Mouse (Mus musculus) limb, embryonic 12.5 days (tissue): ENCODE data around the gene Akap14. TPM values are rescaled to one million over a fixed set of nuclear protein-coding genes. Genes with fewer than 3 reads are reported as not detected.

ENCODE experiments used
- ATAC-seq: fragments of 200-750 bp; cut with Nextera tagmentation; 2 replicates; pipeline ENCODE4 v1.8.0; 2017; ENCODE audit warnings: low read depth, moderate TSS enrichment; ENCODE audit not compliant: insufficient number of reproducible peaks, insufficient read depth, low FRiP score, low TSS enrichment
- H3K27ac ChIP-seq: fragments of 300-500 bp; sonication (generic); 2 replicates; pipeline ENCODE4 v1.5.1; 2016; ENCODE audit warnings: mild to moderate bottlenecking, moderate library complexity
- H3K27me3 ChIP-seq: fragments of 300-500 bp; sonication (generic); 2 replicates; pipeline ENCODE4 v1.6.1; 2016; ENCODE audit warnings: mild to moderate bottlenecking, moderate library complexity
- H3K36me3 ChIP-seq: fragments of 300-500 bp; sonication (generic); 2 replicates; pipeline ENCODE4 v1.6.1; 2016; ENCODE audit warnings: mild to moderate bottlenecking, moderate library complexity
- H3K4me1 ChIP-seq: fragments of 300-500 bp; sonication (generic); replicated peaks from 2 replicates; pipeline ENCODE4 v1.6.1; 2016
- H3K4me2 ChIP-seq: fragments of 300-500 bp; sonication (generic); 2 replicates; pipeline ENCODE4 v1.6.1; 2016; ENCODE audit warnings: mild to moderate bottlenecking, moderate library complexity
- H3K4me3 ChIP-seq: fragments of 300-500 bp; sonication (generic); replicated peaks from 2 replicates; pipeline ENCODE4 v1.5.1; 2016; ENCODE audit warnings: mild to moderate bottlenecking
- H3K9ac ChIP-seq: fragments of 300-500 bp; sonication (generic); replicated peaks from 2 replicates; pipeline ENCODE4 v1.6.1; 2016; ENCODE audit warnings: mild to moderate bottlenecking, moderate library complexity
- H3K9me3 ChIP-seq: fragments of 300-500 bp; sonication (generic); 2 replicates; pipeline ENCODE4 v1.6.1; 2016; ENCODE audit warnings: mild to moderate bottlenecking, moderate library complexity
- WGBS: fragments of 180-500 bp; shearing (Covaris S2); methylation state at CpG from one replicate; pipeline ENCODE4 v1.1.7; 2016; 5-methylcytosine and 5-hydroxymethylcytosine counted together
- polyA plus RNA-seq: library from polyadenylated mRNA; unstranded; fragments of >200 nt; fragmentation: Nextera tagmentation; extraction: Ambion mirVana; gene quantifications from 2 replicates; pipeline ENCODE4 v1.2.1, GENCODE M21; 2016

The Akap14 gene
- polyA plus RNA-seq, 1 experiment from 2014 or later = not detected

- no peaks in the 10 kb centered on the region for H3K4me1 ChIP-seq
- H3K9ac ChIP-seq = no peak overlapping the region
- WGBS = 82% methylated on average over 2 of the region's 2 CpGs
- no peak overlapping the region for H3K4me2 ChIP-seq
- H3K4me3 ChIP-seq = no peak overlapping the region
- peaks cover 8% of the 10 kb centered on the region; the same call in 1 of the 2 replicates for H3K36me3 ChIP-seq
- ATAC-seq = no peak
- no peaks in the 10 kb centered on the region for H3K9me3 ChIP-seq
- H3K27ac ChIP-seq = no peak overlapping the region
- no peaks in the 10 kb centered on the region for H3K27me3 ChIP-seq
Observed at GRCm38 (mm10) chrX:37103826-37104225, 64.8 kb downstream of the Akap14 start.

Other genes starting within 250 kb of the Akap14 start
- gene Sept6, start 177.0 kb downstream of the Akap14 start, polyA plus RNA-seq = 82.7 and 83.5 TPM in 2 replicates
- not detected in 2 replicates for gene Sowahd, start 120.0 kb downstream of the Akap14 start, polyA plus RNA-seq
- gene Rpl39, start 83.4 kb downstream of the Akap14 start, polyA plus RNA-seq = 532 and 542 TPM in 2 replicates
- 21.2 and 22.2 TPM in 2 replicates for gene Upf3b, start 58.5 kb downstream of the Akap14 start, polyA plus RNA-seq
- 17.5 and 19.8 TPM in 2 replicates for gene Nkap, start 42.0 kb downstream of the Akap14 start, polyA plus RNA-seq
- gene Ndufa1, start 22.3 kb upstream of the Akap14 start, polyA plus RNA-seq = 393 and 398 TPM in 2 replicates
- gene Rnf113a1, start 22.4 kb upstream of the Akap14 start, polyA plus RNA-seq = 13.0 and 14.4 TPM in 2 replicates
- gene Gm9, start 42.2 kb upstream of the Akap14 start, polyA plus RNA-seq = not detected in 2 replicates
- gene Rhox1, start 53.4 kb upstream of the Akap14 start, polyA plus RNA-seq = not detected in 2 replicates
- not detected in 2 replicates for gene Rhox2a, start 76.1 kb upstream of the Akap14 start, polyA plus RNA-seq
- not detected in 2 replicates for gene Rhox3a, start 81.1 kb upstream of the Akap14 start, polyA plus RNA-seq
- not detected in 2 replicates for gene Rhox4a, start 96.5 kb upstream of the Akap14 start, polyA plus RNA-seq
- gene Rhox3a2, start 211.2 kb upstream of the Akap14 start, polyA plus RNA-seq = not detected in 2 replicates
- not detected in 2 replicates for gene Rhox4a2, start 222.0 kb upstream of the Akap14 start, polyA plus RNA-seq
- not detected in 2 replicates for gene Rhox2b, start 243.2 kb upstream of the Akap14 start, polyA plus RNA-seq